Mouse (Mus musculus) embryo, embryonic 10 days (tissue): ENCODE results near the gene Crim1.

ENCODE experiments used
- DNase-seq: peaks from one replicate; pipeline ENCODE4 v3.0.0-alpha.2; 2015; ENCODE audit warnings: low spot score

Crim1 gene

GRCm38 (mm10) chr17:78209646-78210045 is 9.6 kb downstream of the Crim1 start:
- no peak for DNase-seq

- DNase-seq: no peak
Measured at GRCm38 (mm10) chr17:78211881-78212280, 11.8 kb downstream of the Crim1 start.

- peak; percentile 28 for DNase-seq
Measured at GRCm38 (mm10) chr17:78213128-78213527, 13.1 kb downstream of the Crim1 start.

GRCm38 (mm10) chr17:78216526-78216925 is 16.5 kb downstream of the Crim1 start:
- no peak for DNase-seq

- no peak for DNase-seq
Measured at GRCm38 (mm10) chr17:78217406-78217805, 17.4 kb downstream of the Crim1 start.

- no peak for DNase-seq
Measured at GRCm38 (mm10) chr17:78218506-78219232, 18.6 kb downstream of the Crim1 start.

- DNase-seq: no peak
Measured at GRCm38 (mm10) chr17:78221007-78221642, 21.1 kb downstream of the Crim1 start.

- DNase-seq: no peak
Measured at GRCm38 (mm10) chr17:78221860-78222259, 21.8 kb downstream of the Crim1 start.

GRCm38 (mm10) chr17:78223988-78224387 is 23.9 kb downstream of the Crim1 start:
- peak; percentile 22 for DNase-seq

- no peak for DNase-seq
Measured at GRCm38 (mm10) chr17:78225547-78225946, 25.5 kb downstream of the Crim1 start.

- DNase-seq: no peak
Measured at GRCm38 (mm10) chr17:78227211-78227610, 27.2 kb downstream of the Crim1 start.

GRCm38 (mm10) chr17:78231567-78231966 is 31.5 kb downstream of the Crim1 start:
- DNase-seq: no peak

- no peak for DNase-seq
Measured at GRCm38 (mm10) chr17:78232703-78233102, 32.7 kb downstream of the Crim1 start.

GRCm38 (mm10) chr17:78233873-78234272 is 33.8 kb downstream of the Crim1 start:
- no peak for DNase-seq

GRCm38 (mm10) chr17:78236126-78236525 is 36.1 kb downstream of the Crim1 start:
- no peak for DNase-seq

- DNase-seq: no peak
Measured at GRCm38 (mm10) chr17:78237954-78238353, 37.9 kb downstream of the Crim1 start.

- no peak for DNase-seq
Measured at GRCm38 (mm10) chr17:78240161-78240560, 40.1 kb downstream of the Crim1 start.

- peak; percentile 36 for DNase-seq
Measured at GRCm38 (mm10) chr17:78241238-78241637, 41.2 kb downstream of the Crim1 start.

GRCm38 (mm10) chr17:78244752-78245151 is 44.7 kb downstream of the Crim1 start:
- DNase-seq: no peak

GRCm38 (mm10) chr17:78245444-78245843 is 45.4 kb downstream of the Crim1 start:
- no peak for DNase-seq

GRCm38 (mm10) chr17:78246634-78247383 is 46.8 kb downstream of the Crim1 start:
- no peak for DNase-seq

- DNase-seq: no peak
Measured at GRCm38 (mm10) chr17:78248197-78248596, 48.1 kb downstream of the Crim1 start.

- no peak for DNase-seq
Measured at GRCm38 (mm10) chr17:78248943-78249342, 48.9 kb downstream of the Crim1 start.
